Mouse (Mus musculus): ENCODE measurements around the gene Elavl1. TPM values are rescaled to one million over a fixed set of nuclear protein-coding genes. Genes with fewer than 3 reads are reported as not detected.
"Not testable (repeated sequence)": the region's sequence is repeated elsewhere in the genome, so short reads cannot be mapped to it uniquely, and the experiment has no call there.

Elavl1 gene
- 10 to 100 TPM; 73.3 to 77.0 TPM for total RNA-seq (2021)
- long read RNA-seq, experiment 1, full-length matches to known transcripts = 56 of 76 reads
- long read RNA-seq, experiment 1, partial matches to known transcripts = 4 of 76 reads
- long read RNA-seq, experiment 1, other reads (novel, unspliced or antisense) = 16 of 76 reads
- long read RNA-seq, experiment 2, full-length matches to known transcripts = 44 of 48 reads
- long read RNA-seq, experiment 2, partial matches to known transcripts = 0 of 48 reads
- long read RNA-seq, experiment 2, other reads (novel, unspliced or antisense) = 4 of 48 reads

- DNase-seq (ENCODE audit: low spot score in 2 of 2) = peak; percentile 98
Measured at GRCm38 (mm10) chr8:4324983-4325750, at the start of gene Elavl1, which contains the start of gene Ccl25. Gene Elavl1, minus strand, starts transcription at chr8:4325413. Gene Ccl25, plus strand, starts transcription at chr8:4325210.

GRCm38 (mm10) chr8:4372657-4373056 lies 47.4 kb upstream of the Elavl1 start:
- DNase-seq (ENCODE audit: low spot score in 2 of 2) = no peak

GRCm38 (mm10) chr8:4370078-4370477 lies 44.9 kb upstream of the Elavl1 start:
- peak in 1 of 2 experiments; percentile 6 for DNase-seq (ENCODE audit: low spot score in 2 of 2)

- DNase-seq (ENCODE audit: low spot score in 2 of 2) = no peak
Measured at GRCm38 (mm10) chr8:4368470-4368869, 43.3 kb upstream of the Elavl1 start.

- DNase-seq (ENCODE audit: low spot score in 2 of 2) = peak; percentile 25 to 38
Measured at GRCm38 (mm10) chr8:4367808-4368207, 42.6 kb upstream of the Elavl1 start.

GRCm38 (mm10) chr8:4366189-4366588 lies 41.0 kb upstream of the Elavl1 start:
- no peak for DNase-seq (ENCODE audit: low spot score in 2 of 2)

GRCm38 (mm10) chr8:4360922-4361321 lies 35.7 kb upstream of the Elavl1 start:
- no peak for DNase-seq (ENCODE audit: low spot score in 2 of 2)

GRCm38 (mm10) chr8:4359362-4359761 lies 34.1 kb upstream of the Elavl1 start:
- no peak for DNase-seq (ENCODE audit: low spot score in 2 of 2)

- no peak for DNase-seq (ENCODE audit: low spot score in 2 of 2)
Measured at GRCm38 (mm10) chr8:4355455-4355854, 30.2 kb upstream of the Elavl1 start.

GRCm38 (mm10) chr8:4354516-4354915 lies 29.3 kb upstream of the Elavl1 start:
- no peak for DNase-seq (ENCODE audit: low spot score in 2 of 2)

GRCm38 (mm10) chr8:4353741-4354140 lies 28.5 kb upstream of the Elavl1 start:
- DNase-seq (ENCODE audit: low spot score in 2 of 2) = no peak

- not testable (repeated sequence) for DNase-seq (ENCODE audit: low spot score in 2 of 2)
Measured at GRCm38 (mm10) chr8:4352562-4352961, 27.3 kb upstream of the Elavl1 start.

GRCm38 (mm10) chr8:4350618-4351017 lies 25.4 kb upstream of the Elavl1 start:
- DNase-seq (ENCODE audit: low spot score in 2 of 2) = no peak

- no peak for DNase-seq (ENCODE audit: low spot score in 2 of 2)
Measured at GRCm38 (mm10) chr8:4349335-4349734, 24.1 kb upstream of the Elavl1 start.

- DNase-seq (ENCODE audit: low spot score in 2 of 2) = no peak
Measured at GRCm38 (mm10) chr8:4348275-4348674, 23.1 kb upstream of the Elavl1 start.

- DNase-seq (ENCODE audit: low spot score in 2 of 2) = no peak
Measured at GRCm38 (mm10) chr8:4347661-4348060, 22.4 kb upstream of the Elavl1 start.

- no peak for DNase-seq (ENCODE audit: low spot score in 2 of 2)
Measured at GRCm38 (mm10) chr8:4340207-4340606, 15.0 kb upstream of the Elavl1 start.

GRCm38 (mm10) chr8:4335678-4336077 lies 10.5 kb upstream of the Elavl1 start:
- DNase-seq (ENCODE audit: low spot score in 2 of 2) = no peak

- DNase-seq (ENCODE audit: low spot score in 2 of 2) = no peak
Measured at GRCm38 (mm10) chr8:4333966-4334365, 8.8 kb upstream of the Elavl1 start.

GRCm38 (mm10) chr8:4329000-4329399 lies 3.8 kb upstream of the Elavl1 start:
- DNase-seq (ENCODE audit: low spot score in 2 of 2) = no peak

GRCm38 (mm10) chr8:4325751-4326036 lies 481 bp upstream of the Elavl1 start:
- DNase-seq (ENCODE audit: low spot score in 2 of 2) = no peak

- DNase-seq (ENCODE audit: low spot score in 2 of 2) = peak in 1 of 2 experiments; percentile 24
Measured at GRCm38 (mm10) chr8:4324525-4324924, 688 bp downstream of the Elavl1 start.

GRCm38 (mm10) chr8:4323917-4324316 lies 1.3 kb downstream of the Elavl1 start:
- no peak for DNase-seq (ENCODE audit: low spot score in 2 of 2)
